Mouse (Mus musculus): Measurements from ENCODE around the gene Xpnpep1. TPM values are rescaled to one million over a fixed set of nuclear protein-coding genes. Genes with fewer than 3 reads are reported as not detected.
A peak's percentile ranks its signal among the peaks of the same experiment; 100 is the strongest.

Gene Xpnpep1
- polyA plus RNA-seq, 1 experiment: 185 TPM

GRCm38 (mm10) chr19:53076238-53076981, 36.4 kb upstream of the Xpnpep1 start:
- H3K4me3 ChIP-seq (ENCODE audit: low read depth, low read length): no peak overlapping the region
- TF ChIP-seq CTCF (IDR thresholded peaks at IDR 0.05; ENCODE audit: low read depth, low read length) (no peak), POLR2A (IDR thresholded peaks at IDR 0.05; ENCODE audit: insufficient read depth, low read length) (no peak), EP300 (IDR thresholded peaks at IDR 0.05; ENCODE audit: insufficient read depth, low read depth, low read length) (no peak)
- H3K4me1 ChIP-seq (ENCODE audit: control insufficient read depth, insufficient read depth, low read length): peaks cover 4% of the 10 kb centered on the region
- no peaks in the 10 kb centered on the region for H3K36me3 ChIP-seq (ENCODE audit: control insufficient read depth, insufficient read depth, low read length, poor library complexity, severe bottlenecking)
- no peak overlapping the region for H3K27ac ChIP-seq (ENCODE audit: insufficient read depth, low read length)
- no peaks in the 10 kb centered on the region for H3K27me3 ChIP-seq (ENCODE audit: control insufficient read depth, insufficient read depth, low read length, poor library complexity, severe bottlenecking)
- no peaks in the 10 kb centered on the region for H3K9me3 ChIP-seq (replicated peaks; ENCODE audit: control insufficient read depth, insufficient read depth, low read length, poor library complexity, severe bottlenecking)
- no peak overlapping the region for H3K9ac ChIP-seq (ENCODE audit: low read depth, poor library complexity, severe bottlenecking)

DNA sequence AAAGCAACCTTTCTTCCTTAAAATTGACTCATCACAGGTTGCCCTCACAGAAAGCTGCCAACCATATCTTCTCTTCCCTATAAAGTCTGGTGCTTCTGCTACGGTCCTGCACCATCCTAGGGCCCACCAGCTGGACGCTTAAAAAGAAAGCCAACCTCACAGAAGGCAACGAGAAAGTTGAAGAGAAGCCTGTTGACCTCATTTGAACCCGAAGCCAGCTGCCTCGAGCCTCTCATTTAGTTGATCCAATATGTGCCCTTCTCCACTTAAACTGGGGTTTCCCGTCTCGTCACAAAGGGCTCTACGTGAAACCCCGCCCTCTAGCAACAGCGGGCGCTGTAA, 35.9 kb upstream of the Xpnpep1 start:
- Histone ChIP-seq H3K9ac (ENCODE audit: low read depth, poor library complexity, severe bottlenecking) (no peak overlapping the region), H3K4me1 (ENCODE audit: control insufficient read depth, insufficient read depth, low read length) (peaks cover 4% of the 10 kb centered on the region), H3K27ac (ENCODE audit: insufficient read depth, low read length) (no peak overlapping the region), H3K27me3 (ENCODE audit: control insufficient read depth, insufficient read depth, low read length, poor library complexity, severe bottlenecking) (no peaks in the 10 kb centered on the region), H3K9me3 (replicated peaks; ENCODE audit: control insufficient read depth, insufficient read depth, low read length, poor library complexity, severe bottlenecking) (no peaks in the 10 kb centered on the region), H3K4me3 (ENCODE audit: low read depth, low read length) (no peak overlapping the region), H3K36me3 (ENCODE audit: control insufficient read depth, insufficient read depth, low read length, poor library complexity, severe bottlenecking) (no peaks in the 10 kb centered on the region)
- no peak for TF ChIP-seq EP300 (IDR thresholded peaks at IDR 0.05; ENCODE audit: insufficient read depth, low read depth, low read length)

- Histone ChIP-seq H3K9me3 (replicated peaks; ENCODE audit: control insufficient read depth, insufficient read depth, low read length, poor library complexity, severe bottlenecking) (no peaks in the 10 kb centered on the region), H3K4me1 (ENCODE audit: control insufficient read depth, insufficient read depth, low read length) (peaks cover 2% of the 10 kb centered on the region), H3K36me3 (ENCODE audit: control insufficient read depth, insufficient read depth, low read length, poor library complexity, severe bottlenecking) (no peaks in the 10 kb centered on the region), H3K27ac (ENCODE audit: insufficient read depth, low read length) (no peak overlapping the region), H3K4me3 (ENCODE audit: low read depth, low read length) (no peak overlapping the region), H3K27me3 (ENCODE audit: control insufficient read depth, insufficient read depth, low read length, poor library complexity, severe bottlenecking) (no peaks in the 10 kb centered on the region), H3K9ac (ENCODE audit: low read depth, poor library complexity, severe bottlenecking) (no peak overlapping the region)
- no peak for TF ChIP-seq POLR2A (IDR thresholded peaks at IDR 0.05; ENCODE audit: insufficient read depth, low read length)
Measured at GRCm38 (mm10) chr19:53074899-53075722, 35.1 kb upstream of the Xpnpep1 start.

- TF ChIP-seq POLR2A (IDR thresholded peaks at IDR 0.05; ENCODE audit: insufficient read depth, low read length) (no peak), CTCF (IDR thresholded peaks at IDR 0.05; ENCODE audit: low read depth, low read length) (peak; percentile 90), EP300 (IDR thresholded peaks at IDR 0.05; ENCODE audit: insufficient read depth, low read depth, low read length) (no peak)
- H3K27me3 ChIP-seq (ENCODE audit: control insufficient read depth, insufficient read depth, low read length, poor library complexity, severe bottlenecking): no peaks in the 10 kb centered on the region
- no peak overlapping the region for H3K27ac ChIP-seq (ENCODE audit: insufficient read depth, low read length)
- no peak overlapping the region for H3K4me3 ChIP-seq (ENCODE audit: low read depth, low read length)
- no peaks in the 10 kb centered on the region for H3K9me3 ChIP-seq (replicated peaks; ENCODE audit: control insufficient read depth, insufficient read depth, low read length, poor library complexity, severe bottlenecking)
- H3K36me3 ChIP-seq (ENCODE audit: control insufficient read depth, insufficient read depth, low read length, poor library complexity, severe bottlenecking): no peaks in the 10 kb centered on the region
- no peaks in the 10 kb centered on the region for H3K4me1 ChIP-seq (ENCODE audit: control insufficient read depth, insufficient read depth, low read length)
- no peak overlapping the region for H3K9ac ChIP-seq (ENCODE audit: low read depth, poor library complexity, severe bottlenecking)
Measured at GRCm38 (mm10) chr19:53073521-53073920, 33.5 kb upstream of the Xpnpep1 start.

DNA sequence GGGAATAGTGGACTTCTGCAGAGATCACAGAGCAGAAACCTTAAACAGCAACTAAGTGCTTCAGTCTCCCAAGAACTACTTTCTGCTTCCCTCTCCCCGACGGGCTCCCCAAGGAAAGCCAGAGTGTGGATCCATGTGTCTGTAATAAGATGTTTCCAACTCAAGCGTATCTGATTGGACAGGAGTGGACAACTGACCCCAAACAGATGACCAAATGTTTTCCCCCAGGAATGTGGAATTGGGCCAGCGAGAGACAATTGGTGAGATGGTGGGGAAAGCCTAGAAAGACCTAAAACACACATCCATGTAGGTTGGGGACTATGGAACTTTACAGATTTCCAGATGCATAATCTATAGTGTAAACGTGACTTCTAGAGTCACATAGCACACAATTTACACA, 32.4 kb upstream of the Xpnpep1 start:
- H3K27ac ChIP-seq (ENCODE audit: insufficient read depth, low read length): no peak overlapping the region

DNA sequence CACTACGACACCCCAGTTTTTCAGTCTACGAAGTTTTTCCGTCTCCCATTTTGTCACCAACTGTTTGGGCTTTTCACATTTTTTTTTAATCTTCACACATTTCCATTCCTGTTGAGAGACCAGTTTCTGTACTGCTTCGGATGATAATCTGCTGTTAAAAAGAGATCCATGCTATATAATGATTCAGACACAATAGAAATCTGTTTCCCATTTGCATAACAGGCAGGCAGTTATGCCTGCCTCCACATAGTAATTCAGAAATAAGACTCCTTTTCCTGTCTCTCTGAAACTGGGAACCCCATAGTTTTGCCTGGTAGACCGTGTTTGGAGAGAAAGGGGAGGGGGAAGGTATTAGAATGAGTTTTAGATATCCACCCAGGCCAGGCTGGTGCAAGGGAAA, 31.6 kb upstream of the Xpnpep1 start:
- Histone ChIP-seq H3K36me3 (ENCODE audit: control insufficient read depth, insufficient read depth, low read length, poor library complexity, severe bottlenecking) (no peaks in the 10 kb centered on the region), H3K4me1 (ENCODE audit: control insufficient read depth, insufficient read depth, low read length) (no peaks in the 10 kb centered on the region), H3K4me3 (ENCODE audit: low read depth, low read length) (no peak overlapping the region), H3K27ac (ENCODE audit: insufficient read depth, low read length) (no peak overlapping the region), H3K9ac (ENCODE audit: low read depth, poor library complexity, severe bottlenecking) (no peak overlapping the region), H3K9me3 (replicated peaks; ENCODE audit: control insufficient read depth, insufficient read depth, low read length, poor library complexity, severe bottlenecking) (no peaks in the 10 kb centered on the region), H3K27me3 (ENCODE audit: control insufficient read depth, insufficient read depth, low read length, poor library complexity, severe bottlenecking) (no peaks in the 10 kb centered on the region)
- no peak for TF ChIP-seq POLR2A (IDR thresholded peaks at IDR 0.05; ENCODE audit: insufficient read depth, low read length)
- no peak for TF ChIP-seq CTCF (IDR thresholded peaks at IDR 0.05; ENCODE audit: low read depth, low read length)
- no peak for TF ChIP-seq EP300 (IDR thresholded peaks at IDR 0.05; ENCODE audit: insufficient read depth, low read depth, low read length)

More for the DNA sequence above, 32.4 kb upstream of the Xpnpep1 start:
- no peaks in the 10 kb centered on the region for H3K27me3 ChIP-seq (ENCODE audit: control insufficient read depth, insufficient read depth, low read length, poor library complexity, severe bottlenecking)
- TF ChIP-seq CTCF (IDR thresholded peaks at IDR 0.05; ENCODE audit: low read depth, low read length): no peak
- no peak for TF ChIP-seq POLR2A (IDR thresholded peaks at IDR 0.05; ENCODE audit: insufficient read depth, low read length)
- no peaks in the 10 kb centered on the region for H3K36me3 ChIP-seq (ENCODE audit: control insufficient read depth, insufficient read depth, low read length, poor library complexity, severe bottlenecking)
- H3K9me3 ChIP-seq (replicated peaks; ENCODE audit: control insufficient read depth, insufficient read depth, low read length, poor library complexity, severe bottlenecking): no peaks in the 10 kb centered on the region
- no peak overlapping the region for H3K9ac ChIP-seq (ENCODE audit: low read depth, poor library complexity, severe bottlenecking)
- H3K4me3 ChIP-seq (ENCODE audit: low read depth, low read length): no peak overlapping the region
- no peaks in the 10 kb centered on the region for H3K4me1 ChIP-seq (ENCODE audit: control insufficient read depth, insufficient read depth, low read length)

Measured in ES-Bruce4 (cell line).